Mouse (Mus musculus): ENCODE results near the gene Rell1.
"Not testable (repeated sequence)": the region's sequence is repeated elsewhere in the genome, so short reads cannot be mapped to it uniquely, and the experiment has no call there.

DNA sequence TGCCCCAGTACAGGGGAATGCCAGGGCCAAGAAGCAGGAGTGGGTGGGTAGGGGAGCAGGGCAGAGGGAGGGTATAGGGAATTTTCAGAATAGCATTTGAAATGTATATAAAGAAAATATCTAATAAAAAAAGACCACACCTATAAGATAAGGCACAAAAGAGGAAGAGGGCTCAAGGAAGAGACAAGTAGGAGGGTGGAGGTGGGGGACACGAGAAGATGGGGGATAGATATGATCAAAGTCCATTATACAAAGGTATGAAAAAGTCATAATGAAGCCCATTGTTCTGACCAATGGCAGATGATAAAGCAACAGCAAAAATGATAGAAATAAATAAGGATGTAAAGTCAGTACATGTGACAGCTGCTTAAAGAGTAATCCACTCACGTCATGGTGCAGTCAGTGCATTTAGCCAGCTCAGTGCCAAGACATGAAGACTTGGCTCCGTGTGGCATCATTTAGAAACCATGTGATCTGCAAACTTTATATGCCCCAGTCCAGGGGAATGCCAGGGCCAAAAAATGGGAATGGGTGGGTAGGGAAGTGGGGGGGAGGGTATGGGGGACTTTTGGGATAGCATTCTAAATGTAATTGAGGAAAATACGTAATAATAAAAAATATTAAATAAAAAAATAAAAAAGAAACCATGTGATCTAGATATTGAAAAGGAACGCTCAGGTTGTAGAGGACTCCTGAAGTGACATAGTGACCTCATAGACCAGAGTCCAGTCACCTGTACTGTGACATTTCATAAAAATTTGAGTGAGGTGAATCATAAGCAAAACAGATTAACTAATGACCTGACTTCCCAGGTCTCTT, 71.5 kb downstream of the Rell1 start:
- TF ChIP-seq CTCF (IDR thresholded peaks at IDR 0.05; ENCODE audit: low read depth, low read length); POLR2A (IDR thresholded peaks at IDR 0.05; ENCODE audit: extremely low read depth, insufficient read depth, low read length): not testable (repeated sequence)
